Mouse (Mus musculus) natural killer cell, adult 2 months (primary cell): ENCODE data around the gene Macrod2.

Experiments
- DNase-seq, 2 experiments: peaks; one replicate each; pipeline ENCODE4 v3.0.0; 2022; ENCODE audit warnings: low spot score in 2 of 2

Gene Macrod2

GRCm38 (mm10) chr2:141211346-141211745 is 816.2 kb downstream of the Macrod2 start:
- DNase-seq, result no peak

DNA sequence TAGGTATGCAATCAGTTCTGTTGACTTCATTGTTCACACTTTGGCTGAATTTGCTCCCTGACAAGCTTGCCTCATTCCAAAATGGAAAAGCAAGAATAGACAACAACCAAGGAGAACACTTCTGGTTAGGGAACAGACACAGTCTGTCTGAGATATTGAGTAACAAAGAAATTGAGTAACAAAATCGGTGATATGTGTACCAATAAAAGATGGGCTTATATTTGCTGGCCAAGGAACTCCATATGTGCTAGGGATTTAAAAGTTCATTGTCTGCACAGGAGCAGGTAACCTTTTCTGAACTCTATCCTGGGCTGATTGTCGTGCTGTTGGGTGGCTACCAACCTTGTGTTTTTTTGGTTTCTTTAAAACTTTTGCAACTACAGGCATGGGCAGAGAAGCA is 817.2 kb downstream of the Macrod2 start:
- DNase-seq, result no peak

DNA sequence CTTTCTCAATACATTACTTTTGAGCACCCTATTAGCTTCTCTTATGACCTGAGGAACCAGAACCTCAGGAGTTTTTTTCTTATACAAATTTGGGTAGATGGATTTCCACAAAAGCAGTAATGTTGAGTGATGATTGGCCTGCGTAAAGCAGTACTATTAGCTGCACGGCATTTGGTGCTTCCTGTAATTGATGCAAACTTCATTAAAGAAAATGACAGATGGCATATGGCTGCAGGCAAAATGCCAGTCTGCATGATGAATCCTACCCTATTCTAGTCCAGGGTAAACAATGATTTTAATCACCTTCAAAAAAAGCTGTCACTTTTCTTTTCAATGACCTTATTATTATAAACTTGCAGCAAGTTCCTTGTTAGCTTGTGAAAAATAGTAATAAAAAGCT is 822.4 kb downstream of the Macrod2 start:
- DNase-seq, result no peak

- no peak for DNase-seq
These were observed 822.8 kb downstream of the Macrod2 start for GRCm38 (mm10) chr2:141217925-141218324.

- DNase-seq, result no peak
These were observed 833.7 kb downstream of the Macrod2 start for GRCm38 (mm10) chr2:141228809-141229208.

DNA sequence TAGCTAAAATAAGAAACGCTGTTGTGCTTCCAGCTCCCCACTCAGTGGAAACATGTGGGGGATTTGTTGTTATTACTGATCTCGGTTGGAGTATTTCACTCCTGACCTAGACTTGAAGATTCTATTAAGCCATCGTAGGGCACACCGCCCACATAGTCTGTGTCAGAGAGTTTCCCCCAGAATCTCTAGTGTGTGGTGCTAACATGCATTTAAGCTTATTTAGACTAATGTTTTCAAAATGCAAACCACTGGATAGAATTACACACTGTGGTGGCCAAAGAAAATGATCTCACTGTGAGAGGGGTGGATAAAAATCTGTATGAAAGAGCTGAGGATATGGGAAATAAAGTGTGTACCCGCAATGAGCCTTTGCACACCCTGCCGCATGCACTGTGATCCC is 834.7 kb downstream of the Macrod2 start:
- no peak for DNase-seq

DNA sequence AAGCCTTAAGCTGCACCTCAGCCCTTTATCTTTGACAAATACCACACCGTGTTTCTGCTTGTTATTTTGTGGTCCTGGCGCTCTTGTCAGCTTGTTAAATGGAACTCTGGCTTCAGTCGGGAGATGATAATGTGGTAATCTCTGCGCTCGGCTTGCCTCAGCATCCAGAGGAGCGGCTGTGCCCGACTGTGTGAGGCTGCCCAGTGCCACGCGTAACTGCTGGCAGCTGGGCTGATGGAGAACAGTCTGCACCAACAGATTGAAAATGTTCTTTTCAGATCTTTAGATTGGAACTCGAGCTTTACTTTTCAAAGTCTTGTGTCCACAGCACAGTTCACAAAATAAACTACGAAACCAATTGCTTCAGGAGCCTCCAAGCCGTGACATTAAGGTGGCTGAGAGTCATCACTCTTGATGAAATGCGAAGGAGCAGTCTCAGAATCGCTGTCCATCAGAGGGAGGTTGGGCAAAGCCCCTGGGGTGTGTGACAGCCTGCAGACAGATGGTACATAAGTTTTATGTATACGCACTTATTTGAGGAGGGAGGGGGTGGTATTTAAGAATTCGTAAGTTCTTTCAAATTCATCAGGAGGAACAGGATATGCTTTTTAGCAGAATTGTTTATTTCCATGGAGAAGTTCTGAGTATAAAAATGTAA is 836.0 kb downstream of the Macrod2 start:
- no peak for DNase-seq

DNA sequence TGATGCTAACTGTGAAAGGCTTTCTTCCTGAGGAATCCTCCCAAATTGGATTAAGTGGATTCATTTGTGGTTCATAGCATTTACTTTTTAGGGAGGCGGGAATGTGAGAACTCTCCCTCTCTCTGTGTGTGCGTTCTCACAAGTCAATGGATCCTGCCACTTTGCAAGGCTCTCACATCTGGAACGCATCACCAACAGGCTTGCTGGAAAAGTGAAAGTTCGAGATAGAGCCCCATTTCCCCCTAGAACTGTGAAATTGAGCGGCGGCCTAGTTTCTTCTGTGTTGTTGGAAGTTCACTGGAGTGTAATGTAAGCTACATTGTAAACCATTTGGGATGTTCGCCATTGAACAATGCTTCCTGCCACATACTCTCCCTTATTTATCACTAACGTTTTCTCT is 839.2 kb downstream of the Macrod2 start:
- DNase-seq, result no peak

DNA sequence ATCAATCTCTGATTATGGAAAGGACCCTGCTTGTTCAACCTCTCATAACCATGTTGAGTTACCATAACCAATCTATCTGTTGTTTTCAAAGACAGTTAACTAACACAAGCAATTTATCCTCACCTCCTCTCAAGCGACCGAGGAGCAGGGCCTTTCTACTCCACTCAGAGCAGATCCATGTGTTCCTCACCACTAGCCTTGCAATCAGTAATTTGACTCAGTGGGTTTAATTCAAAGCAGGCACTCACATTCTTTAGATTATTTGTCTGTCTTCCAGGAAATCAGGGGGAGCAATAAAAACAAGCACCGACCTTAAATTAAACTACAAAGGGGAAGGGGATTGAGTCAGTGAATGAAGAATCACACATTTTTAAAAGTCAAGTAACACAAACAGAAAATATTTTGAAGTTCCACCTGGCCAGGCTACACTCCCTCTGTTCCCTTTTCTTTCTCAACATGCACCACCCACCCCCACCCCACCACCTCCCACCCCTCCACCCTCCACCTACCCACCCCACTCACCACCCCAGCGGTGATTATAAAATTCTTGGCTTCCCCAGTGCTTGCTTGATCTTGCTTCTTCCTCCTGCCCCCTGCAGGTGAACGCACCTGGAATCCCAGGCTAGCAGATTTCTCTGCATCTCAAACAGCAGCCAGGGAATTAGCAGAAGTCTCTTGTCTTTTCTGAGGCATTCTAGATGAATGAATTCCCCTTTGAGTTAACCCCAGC is 839.8 kb downstream of the Macrod2 start:
- no peak for DNase-seq

GRCm38 (mm10) chr2:141247680-141248079 is 852.6 kb downstream of the Macrod2 start:
- DNase-seq, result no peak

DNA sequence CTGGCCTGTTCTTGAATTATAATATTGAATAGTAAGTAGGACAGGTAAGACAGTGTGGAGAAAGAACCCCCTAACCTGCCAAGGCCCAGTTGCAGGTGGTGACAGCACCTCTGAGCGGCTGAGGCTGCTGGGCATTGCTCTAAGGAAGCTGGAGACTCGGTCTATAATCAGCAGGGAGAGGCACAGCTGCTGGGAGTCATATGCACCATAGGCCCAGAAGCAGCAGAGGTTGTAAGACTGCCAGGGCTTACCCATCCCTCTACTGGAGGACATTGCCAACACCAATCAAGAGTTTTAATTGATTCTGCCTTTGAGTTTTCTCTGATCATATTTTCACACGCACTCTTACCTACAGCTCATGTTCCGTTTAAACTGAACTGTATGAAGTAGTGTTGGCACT is 869.5 kb downstream of the Macrod2 start:
- DNase-seq, result no peak

GRCm38 (mm10) chr2:141266591-141266990 is 871.5 kb downstream of the Macrod2 start:
- no peak for DNase-seq

- DNase-seq, result no peak
These were observed 876.4 kb downstream of the Macrod2 start for GRCm38 (mm10) chr2:141271541-141271940.

- DNase-seq, result no peak
These were observed 877.9 kb downstream of the Macrod2 start for GRCm38 (mm10) chr2:141272966-141273365.

DNA sequence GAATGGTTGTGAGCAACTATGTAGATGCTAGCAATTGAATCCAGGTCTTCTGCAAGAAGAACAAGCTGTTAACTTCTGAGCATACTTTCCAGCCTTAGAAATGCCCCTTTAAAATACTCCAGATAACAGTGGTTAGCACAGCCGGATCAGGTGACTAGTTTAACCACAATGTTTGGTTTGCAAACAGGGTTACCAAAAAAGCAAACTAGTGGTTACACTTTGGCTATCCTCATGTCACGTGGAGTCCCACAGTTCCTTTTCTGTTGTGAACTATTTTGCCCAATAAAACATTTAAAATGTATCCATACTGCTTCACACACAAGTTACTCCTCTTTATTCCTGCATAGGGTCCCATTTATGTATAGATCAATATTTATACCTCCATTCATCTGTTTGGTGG is 879.2 kb downstream of the Macrod2 start:
- DNase-seq, result no peak

DNA sequence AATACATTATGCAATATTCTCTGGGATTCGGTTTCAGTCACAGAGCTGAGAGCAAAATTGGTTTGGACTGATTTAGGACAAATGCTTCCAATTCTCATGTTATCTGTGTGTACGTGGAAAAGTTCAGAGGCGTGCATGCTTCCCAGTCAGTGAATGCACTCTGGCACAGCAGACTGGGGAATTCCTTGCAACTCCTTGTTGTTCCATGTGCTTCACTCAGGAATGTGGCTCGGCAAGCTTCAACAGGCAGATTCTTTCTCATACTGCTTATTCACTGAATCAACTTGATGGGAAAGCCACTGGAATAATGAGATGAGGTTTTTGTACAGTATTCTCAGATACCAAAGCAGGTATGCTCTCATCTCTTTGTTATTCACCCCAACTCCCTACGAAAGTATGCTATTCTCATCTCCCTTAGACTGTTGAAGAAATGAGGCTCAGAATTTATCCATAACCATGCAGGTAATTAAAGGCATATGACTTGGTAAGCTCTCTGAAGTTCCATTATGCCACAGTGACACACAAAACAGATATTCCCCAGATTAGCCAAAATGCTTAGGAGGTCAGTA is 884.1 kb downstream of the Macrod2 start:
- DNase-seq, result no peak

- DNase-seq, result no peak
These were observed 885.7 kb downstream of the Macrod2 start for GRCm38 (mm10) chr2:141280817-141281216.

DNA sequence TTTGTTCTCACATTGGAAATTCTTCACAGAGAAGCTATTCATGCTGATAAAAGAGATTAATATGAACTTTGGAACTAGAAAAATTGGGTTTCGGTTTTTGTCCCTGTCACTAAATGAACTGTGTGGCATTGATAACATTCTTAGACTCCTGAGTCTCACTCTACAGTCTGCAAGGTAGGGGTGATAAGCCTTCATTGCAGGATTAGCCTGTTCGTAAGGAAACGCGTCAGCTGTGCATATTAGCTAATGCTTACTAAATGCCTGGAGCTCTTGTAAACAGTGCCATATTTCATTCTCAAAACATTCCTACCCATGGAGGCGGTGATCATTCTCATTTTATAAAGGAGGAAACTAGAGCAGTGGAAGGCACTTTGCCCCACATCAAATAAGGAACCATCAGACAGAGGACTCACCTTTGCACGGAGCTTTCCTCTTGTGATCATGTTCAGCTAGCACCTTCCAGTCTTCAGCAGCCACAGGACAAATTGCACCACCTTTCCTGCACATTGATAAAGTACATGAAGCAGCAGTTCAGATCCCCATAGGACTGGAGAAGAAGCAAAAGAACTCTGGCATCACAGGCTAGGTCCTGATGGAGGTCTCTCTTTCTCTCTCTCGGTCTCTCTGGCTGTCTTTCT is 891.1 kb downstream of the Macrod2 start:
- DNase-seq, result no peak

DNA sequence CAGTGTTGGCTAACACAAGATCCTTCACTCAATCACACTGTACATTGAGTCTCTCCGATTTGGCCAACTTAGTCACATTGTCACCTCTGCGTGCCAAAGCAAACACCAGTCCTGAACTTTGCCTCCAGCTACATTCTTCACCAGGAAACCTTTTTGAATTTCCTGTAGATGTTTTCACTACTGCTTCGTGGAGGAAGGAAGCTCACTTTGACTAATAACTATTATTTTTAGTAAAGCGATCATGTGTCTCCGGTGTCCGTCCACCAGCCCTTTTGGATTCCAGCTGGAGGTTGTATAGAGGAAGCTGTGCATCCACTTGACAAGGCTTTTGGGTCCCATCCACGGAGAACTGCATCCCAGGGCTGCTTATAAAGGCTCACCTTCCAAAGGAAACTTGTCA is 893.4 kb downstream of the Macrod2 start:
- DNase-seq, result no peak

GRCm38 (mm10) chr2:141289059-141289713 is 894.1 kb downstream of the Macrod2 start:
- no peak for DNase-seq

DNA sequence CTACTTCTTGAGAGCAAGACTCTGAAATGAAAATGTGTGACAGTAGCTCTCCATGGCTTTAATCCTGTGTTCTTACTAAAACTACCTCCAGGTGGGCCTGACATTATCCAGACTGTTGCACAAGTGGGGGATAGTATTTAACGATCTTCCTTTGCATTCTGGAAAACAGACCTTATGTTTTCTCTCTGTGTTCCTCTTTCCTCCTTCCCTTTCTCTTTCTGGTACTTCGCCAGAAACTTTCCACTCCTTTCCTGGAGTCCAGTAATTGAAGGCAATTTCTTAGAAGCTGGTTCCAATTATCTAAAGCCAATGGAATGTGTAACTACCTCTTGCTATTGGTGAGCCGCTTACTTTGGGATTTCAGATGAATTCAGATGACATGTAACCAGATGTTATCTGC is 897.7 kb downstream of the Macrod2 start:
- no peak for DNase-seq

DNA sequence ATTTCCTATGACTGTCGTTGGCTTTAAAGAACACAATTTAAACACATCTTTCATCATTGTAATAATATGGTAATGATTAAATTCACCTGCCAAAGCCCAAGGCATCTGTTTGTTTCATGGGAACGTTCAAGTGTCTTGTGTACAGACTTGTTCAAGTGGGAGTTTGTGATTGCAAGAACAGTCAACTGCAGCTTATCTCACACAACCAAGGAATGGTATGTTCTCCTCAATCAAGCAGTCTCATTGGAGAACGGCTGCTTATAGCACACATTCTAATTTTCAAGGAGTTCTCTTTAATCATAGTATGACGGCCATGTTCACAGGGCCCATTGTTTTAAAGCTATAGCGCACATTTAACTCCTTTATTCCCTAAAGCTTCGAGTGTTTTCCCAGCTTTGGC is 904.1 kb downstream of the Macrod2 start:
- DNase-seq, result no peak
